Mouse (Mus musculus): ENCODE data around the gene Cdnf.

Cdnf gene

DNA sequence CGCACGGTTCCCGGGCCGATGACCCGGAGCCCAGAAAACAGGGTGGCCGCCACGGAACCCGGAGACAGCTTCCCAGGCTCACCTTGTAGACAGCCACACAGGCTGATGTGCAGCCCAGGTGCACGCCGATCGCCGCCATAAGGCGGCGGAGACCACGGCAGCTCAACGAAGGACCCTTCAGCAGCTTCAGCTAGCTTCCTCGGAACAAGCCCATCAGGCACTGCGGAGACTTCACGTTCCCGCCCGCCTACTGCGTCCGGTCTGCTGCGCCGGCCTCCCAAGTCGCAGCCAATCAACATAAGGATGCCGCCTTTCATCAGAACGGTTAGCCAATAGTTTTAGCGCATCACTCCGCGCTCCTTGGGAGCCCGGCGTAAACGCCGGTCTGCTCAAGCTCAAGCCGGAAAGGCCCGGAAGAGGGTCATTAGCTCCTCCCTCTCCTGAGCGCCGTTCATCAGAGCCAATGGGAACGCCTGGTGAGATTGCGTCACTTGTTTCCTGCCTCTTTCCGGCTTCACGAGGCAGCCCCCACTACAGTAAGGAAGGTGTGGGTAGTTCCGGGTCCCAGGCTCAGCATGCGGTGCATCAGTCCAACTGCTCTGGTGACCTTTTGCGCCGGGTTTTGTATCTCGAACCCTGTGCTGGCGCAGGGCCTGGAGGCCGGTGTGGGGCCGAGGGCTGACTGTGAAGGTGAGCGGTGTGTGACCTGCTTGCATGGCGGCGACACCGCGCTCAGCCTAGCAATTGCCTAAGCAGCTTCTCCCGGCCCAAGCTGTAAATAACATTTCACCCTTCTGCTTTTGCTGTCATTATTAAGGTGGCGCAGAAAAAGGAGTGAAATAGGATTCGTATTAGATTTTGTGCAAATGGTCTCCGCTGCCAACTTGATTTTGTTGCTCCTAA lies at the start of gene Cdnf, which contains the start of the genes Gm45902 and Hspa14:
Gene Cdnf, plus strand, starts transcription at position 479 of the 903 bp plus-strand sequence.
Gene Gm45902, minus strand, starts transcription at position 239 of the 903 bp plus-strand sequence.
Gene Hspa14, minus strand, starts transcription at position 263 of the 903 bp plus-strand sequence.
- DNase-seq (ENCODE audit: low spot score): peak; percentile 88

DNA sequence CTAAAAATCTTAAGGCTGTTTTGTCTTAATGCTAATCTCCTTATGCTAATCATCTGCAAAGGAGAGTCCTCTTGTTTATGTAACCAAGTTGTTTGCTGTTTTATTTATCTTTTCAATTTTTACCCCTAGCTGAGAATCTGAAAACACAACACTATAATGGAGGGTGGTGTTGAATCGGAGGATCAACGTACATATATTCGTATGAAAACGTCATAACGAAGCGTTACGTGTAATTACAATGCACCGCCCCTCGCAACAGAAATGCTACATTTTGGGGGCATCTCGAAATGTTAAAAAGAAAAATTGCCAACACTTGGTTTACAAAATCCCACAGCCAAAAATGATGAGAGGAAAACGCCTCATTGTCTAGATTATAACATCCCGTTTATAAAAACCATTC lies 38.9 kb upstream of the Cdnf start:
- no peak for DNase-seq (ENCODE audit: low spot score)

DNA sequence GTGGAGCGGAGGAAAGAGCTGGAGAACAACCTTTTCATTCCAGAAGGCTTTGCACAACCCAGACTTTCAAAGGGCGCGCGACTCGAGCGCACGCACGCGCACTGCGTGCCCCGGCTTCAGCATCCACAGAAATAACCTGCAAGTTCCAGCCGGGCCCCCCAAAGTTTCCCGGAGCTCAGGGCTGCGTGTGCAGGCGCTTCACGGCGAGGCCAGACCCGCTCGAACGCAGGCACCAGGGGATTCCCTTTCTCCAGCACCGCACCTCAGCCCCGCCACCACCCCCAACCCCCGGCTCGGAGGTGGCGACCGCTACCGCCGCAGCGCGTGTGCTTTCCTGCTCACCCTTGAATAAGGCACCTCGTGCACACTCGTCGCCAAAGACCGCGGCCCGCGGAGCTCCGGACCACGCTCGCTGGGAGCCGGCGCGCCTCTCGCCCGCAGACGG lies 38.4 kb upstream of the Cdnf start:
- DNase-seq (ENCODE audit: low spot score): peak; percentile 53

DNA sequence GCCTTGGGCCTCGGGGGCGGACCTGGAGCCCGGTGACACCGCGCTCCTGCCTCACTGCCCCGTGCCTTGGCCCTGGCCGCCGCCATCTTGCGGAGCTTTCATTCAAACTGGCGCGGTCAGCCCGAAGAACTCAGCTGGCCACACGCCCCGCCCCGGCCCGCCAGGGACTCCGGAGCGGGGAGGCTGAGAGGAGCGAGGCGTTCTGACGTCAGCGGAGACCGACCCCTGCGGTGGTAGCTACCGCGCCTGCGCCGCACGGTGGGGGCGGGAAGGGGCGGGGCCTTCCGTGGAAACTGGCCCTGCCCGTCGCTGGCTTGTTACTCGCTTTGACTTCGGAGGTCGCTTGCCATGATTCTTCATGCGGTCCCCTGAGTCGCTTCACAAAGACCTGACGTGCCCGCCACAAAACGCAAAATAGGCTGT lies 38.0 kb upstream of the Cdnf start, which contains the start of gene Suv39h2:
Gene Suv39h2, minus strand, starts transcription at position 171 of the 423 bp plus-strand sequence.
- peak; percentile 98 for DNase-seq (ENCODE audit: low spot score)

DNA sequence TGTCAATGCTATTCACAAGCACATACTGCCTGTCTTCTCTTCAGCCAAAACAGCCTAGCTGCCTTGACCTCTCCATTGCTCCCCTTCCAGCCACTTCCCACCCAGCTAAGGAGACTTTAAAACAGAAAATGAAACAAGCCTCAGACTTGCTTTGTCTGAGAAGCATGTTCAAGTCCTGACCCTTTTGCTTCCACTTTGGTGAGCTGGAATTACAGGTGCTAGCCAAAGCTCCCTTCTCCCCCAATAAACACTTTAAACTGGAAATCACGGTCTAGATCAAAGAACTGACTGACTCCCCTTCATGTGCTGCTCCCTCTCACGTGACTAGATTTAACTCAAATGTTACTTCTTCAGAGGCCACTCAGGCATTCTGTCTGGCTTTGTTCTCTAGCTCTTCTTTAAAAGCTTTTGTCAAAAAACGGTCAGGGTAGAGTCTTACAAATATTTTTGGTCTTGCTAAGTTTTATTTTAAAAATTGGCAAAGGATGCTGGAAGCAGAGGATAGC lies 37.0 kb upstream of the Cdnf start:
- no peak for DNase-seq (ENCODE audit: low spot score)

DNA sequence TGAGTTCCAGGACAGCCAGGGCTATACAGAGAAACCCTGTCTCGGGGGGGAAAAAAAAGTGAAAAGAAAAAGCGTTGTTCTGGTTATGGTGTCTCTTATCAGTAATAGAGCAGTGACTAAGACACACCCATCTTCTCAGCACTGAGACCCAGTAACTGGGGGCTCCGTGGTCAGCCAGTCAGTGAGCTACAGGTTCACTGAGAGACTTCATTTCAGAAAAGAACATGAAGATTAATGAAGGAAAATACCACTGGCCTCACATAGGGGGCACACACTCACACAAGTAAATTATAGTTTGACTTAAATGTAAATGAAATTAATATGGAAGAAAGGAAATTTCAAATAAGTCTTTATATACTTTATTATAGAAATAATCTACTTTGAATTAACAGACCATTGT lies 32.6 kb upstream of the Cdnf start:
- no peak for DNase-seq (ENCODE audit: low spot score)

DNA sequence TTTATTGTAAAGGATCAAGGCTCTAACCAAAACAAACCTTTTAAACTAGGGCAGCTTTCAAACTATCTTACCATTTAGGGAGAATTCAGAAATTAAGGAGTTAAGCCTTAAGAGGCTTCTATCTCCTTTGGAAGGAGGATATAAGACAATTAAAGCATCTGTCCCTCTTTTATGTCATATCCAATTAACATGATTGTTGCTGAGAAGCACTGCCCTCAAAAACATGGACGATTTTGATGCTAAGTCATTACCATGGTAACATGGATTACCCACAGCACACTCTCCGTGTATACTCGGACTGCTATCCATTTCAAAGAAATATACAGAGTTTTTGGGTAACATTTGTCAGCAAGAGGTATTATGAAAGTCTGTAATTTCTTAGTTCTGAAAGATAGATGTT lies 23.0 kb upstream of the Cdnf start:
- no peak for DNase-seq (ENCODE audit: low spot score)

DNA sequence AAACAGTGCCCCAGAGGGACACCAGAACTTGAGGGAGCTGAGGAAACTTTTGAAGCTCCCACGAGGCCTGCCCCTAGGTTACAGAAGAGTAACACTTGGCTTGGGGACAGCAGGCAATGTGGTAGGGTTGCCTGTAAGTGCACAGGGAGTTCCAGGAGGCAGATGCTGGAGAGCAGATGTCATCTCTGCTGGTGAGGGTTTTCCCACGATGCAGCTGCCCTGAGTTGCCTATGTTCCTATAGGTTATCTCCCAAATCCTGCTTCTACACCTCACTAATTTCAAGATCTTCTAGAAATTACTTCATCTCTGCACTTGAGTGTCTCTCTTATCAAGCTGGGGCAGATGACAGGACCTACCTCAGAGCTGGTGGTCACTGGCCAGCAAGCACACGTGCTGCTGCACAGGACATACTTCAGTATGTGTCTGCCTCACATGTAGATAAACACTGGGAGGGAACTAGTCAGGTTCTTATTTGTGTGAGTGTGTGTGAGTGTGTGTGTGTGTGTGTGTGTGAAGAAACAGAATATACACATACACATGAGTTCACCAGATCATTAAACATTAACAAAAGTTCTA lies 18.9 kb upstream of the Cdnf start:
- DNase-seq (ENCODE audit: low spot score): no peak

DNA sequence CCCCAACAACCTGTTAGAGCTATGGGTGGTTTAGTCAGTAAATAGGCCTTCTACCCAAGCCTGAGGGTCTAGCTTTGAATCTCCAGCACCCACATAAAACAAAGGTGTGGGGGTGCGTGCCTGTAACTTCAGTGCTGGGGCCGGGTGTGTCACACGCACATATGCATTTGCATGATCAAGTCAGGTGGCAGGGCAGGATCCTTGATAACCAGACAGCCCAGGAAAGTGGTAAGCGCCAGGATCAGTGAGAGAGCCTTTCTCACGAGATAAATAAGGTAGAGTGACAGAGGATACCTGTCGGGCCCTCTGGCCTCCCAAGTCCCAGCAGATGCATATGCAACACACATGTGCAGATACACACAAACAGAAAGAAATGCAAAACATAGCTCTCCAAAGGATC lies 13.3 kb upstream of the Cdnf start:
- DNase-seq (ENCODE audit: low spot score): no peak

DNA sequence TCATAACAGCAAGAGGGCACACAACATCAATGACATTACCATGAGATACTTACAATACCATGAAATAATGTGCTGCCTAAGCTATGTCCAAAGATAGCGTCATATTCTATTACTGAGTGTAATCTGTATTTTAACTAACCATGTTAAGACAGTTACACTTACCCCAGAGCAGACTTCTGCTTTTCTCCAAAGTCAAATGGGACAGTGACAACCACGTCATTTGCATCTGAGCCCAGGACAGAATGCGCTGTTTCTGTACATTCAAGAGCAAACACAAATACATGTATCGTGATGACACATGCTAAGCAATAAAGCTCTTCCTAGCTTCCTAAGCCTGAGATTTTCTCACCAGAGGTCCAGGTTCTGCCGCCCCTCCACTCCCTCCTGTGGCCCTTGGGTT lies 11.9 kb upstream of the Cdnf start:
- DNase-seq (ENCODE audit: low spot score): no peak

DNA sequence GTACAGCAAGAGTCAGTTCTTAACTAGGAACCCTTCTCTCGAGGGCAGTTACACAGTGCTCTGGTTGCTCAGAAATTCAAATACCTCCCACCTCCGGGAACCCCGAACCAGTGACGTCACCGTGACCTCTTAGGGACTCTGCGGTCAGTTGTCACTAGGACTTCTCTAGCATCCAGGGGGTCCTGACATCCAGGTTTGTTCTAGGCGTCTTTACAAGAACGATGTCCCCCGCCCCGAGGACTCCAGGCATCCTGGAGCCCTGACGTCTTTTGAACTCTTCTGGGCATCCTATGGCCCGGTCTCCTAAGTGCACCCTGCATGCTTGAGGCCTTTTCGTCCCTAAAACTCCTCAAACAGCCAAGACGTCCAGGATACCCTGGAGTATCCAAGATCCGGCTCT lies 754 bp upstream of the Cdnf start:
- DNase-seq (ENCODE audit: low spot score): peak; percentile 12

DNA sequence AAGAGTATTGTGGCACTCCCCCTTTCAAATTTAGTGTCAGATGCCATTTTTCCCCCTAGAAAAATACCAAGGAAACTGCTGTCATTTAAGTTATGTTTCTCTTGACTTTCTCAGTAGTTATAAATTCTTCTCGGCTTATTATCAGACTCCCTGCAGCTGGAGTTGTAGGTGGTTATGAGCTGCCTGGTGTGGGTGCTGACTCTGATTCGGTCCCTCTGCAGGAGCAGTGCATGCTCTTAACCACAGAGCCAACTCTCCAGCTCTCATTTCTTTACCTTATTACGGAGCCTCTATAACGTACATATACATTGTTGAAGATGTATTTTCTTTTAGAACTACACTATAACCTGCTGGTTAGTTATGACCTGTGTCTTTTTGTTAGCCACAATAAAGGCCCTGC lies 9.7 kb downstream of the Cdnf start:
- no peak for DNase-seq (ENCODE audit: low spot score)

DNA sequence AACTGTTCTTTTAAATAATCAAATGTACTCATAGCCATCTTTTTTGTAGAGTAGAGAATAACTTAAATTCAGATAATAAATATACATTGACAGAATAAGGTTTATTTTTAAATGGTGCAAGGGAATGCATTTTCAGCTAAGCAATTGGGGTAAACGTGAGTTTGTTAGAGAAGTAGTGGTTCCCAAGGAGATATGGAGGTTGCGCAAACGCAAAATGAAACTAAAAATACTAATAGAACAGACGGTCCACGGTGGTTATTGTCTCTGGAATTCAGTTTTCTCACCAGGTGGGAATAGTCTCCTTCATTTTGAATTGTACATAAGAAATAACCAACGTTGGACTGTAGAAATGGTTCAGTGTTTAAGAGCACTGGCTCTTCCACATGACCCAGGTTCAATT lies 13.5 kb downstream of the Cdnf start:
- DNase-seq (ENCODE audit: low spot score): no peak

DNA sequence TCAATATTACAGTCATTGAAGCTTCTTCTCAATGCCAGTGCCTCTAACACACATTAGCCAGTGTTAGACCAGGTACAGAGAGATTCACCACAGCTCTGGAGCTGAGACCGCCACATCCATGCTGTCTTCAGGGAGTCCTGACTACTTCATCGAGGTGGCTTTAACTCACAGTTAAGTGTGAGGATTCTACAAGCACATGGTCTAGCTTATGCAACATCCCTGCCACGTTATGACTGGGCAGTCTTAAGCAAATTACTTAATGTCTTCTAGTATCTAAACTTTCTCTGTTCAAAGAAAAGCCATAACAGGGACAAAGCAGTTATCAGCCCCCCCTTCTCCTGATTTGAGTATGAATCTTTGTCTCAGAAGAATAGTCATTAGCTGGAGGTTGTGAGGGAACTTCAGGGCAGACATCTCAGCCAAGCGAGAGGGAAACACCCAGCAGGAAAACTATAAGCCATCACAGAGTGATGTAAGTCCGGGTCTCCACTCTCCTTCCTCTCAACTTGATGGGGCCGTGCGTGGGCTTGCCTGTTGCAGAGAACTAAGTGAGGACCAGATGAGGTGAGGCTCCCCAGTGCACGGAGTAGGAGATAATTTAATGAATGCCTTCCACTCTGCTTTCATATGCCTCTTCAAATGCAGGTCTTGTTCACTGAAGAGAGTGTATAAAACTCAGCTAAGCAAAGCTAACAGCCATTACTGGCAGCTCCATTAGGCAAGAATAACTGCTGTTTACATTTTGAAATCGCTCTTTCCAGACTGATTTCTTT lies 28.7 kb downstream of the Cdnf start:
- no peak for DNase-seq (ENCODE audit: low spot score)

DNA sequence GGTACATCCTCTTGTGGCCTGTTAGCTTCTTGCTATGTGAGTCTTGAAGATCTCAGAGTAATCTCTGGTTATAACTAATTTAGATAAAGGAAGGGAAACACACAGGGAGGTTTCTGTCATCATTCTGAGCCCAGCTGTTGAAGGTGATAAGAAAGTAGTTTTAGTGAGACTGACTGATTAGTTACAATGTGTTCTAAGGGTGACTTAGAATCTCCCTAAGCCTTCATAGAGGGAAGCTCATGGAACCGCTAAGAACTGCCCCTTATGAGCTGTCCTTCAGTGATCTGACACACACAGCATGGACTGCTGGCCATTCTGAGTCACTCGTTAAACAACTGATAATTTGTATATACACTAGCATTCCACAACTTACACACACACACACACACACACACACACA lies 33.2 kb downstream of the Cdnf start:
- no peak for DNase-seq (ENCODE audit: low spot score)

DNA sequence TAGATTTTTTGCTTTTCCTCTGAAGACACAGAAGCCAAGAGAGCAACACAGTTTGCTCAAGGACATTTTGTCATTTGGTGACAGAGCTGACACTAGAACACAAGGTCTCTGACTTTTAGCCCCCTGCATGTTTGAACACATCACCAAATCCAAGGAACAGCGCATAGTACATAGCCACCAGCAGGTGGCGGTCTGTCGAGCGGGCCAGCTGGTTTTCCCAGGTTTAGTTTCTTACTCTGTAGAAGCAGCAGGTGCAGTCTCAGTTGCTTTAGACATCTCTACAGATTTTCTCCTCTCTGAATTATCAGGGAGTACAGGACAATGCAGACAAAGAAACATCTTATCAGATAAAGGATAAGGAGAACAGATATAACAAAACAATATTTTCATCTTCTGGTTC lies 33.8 kb downstream of the Cdnf start:
- peak; percentile 52 for DNase-seq (ENCODE audit: low spot score)

DNA sequence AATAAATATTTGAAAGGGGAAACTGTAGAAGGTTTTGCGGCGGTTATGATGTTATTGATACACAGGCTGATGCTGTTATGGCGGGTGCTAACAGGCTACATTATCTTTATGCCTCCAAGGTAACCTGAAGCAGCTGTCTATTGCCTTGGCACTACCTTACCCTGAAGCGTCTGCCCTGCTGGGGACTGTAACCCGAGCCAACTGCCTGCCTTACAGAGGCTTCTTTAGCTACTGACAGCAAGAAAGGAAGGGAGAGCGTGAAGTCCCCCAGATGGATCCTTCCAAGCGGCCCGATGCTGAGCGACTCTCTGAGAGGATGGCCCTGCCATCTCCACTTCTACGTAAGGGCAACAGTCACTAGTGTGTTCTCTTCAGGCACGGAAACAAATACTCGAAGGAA lies 57.4 kb downstream of the Cdnf start, which contains the start of gene Fam107b:
Gene Fam107b, plus strand, starts transcription at position 303 of the 400 bp plus-strand sequence.
- DNase-seq (ENCODE audit: low spot score): no peak

DNA sequence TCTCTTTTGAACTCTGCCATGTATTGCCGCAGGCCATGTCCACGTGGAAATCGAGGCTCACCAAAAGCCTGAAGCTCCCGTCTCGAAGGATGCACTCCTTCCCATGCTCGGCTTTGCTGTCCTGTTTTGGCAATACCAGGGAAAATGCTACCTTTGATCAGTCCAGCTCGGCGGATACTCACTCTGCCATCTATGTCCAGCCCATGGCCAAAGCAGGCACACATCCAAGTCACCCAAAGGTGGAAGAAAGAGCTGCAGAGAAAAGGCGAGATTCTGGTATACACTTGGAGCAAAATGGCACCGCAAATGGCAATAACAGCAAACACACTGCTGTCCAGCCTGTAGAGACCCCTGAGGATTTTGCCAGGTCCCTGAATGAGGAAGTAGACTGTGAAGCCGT lies 57.8 kb downstream of the Cdnf start:
- no peak for DNase-seq (ENCODE audit: low spot score)

DNA sequence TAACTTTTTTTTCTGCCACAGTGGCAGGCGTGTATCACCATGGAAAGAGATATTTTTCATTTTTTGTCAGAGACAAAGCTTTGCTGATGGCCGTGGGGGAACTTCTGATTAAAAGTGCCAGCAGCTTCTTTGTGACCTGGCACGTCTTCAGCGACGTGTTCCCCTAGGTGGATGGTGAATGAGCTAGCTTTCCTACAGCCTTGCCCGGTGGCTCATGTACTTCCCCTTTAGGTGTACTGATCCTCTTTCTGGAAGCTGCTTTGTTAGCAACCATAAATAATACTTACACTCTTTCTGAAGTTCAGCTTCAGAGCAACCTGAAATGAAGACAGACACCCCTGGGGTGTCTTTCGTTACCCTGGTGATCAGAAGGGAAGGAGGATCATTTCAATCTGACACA lies 61.1 kb downstream of the Cdnf start:
- DNase-seq (ENCODE audit: low spot score): no peak

DNA sequence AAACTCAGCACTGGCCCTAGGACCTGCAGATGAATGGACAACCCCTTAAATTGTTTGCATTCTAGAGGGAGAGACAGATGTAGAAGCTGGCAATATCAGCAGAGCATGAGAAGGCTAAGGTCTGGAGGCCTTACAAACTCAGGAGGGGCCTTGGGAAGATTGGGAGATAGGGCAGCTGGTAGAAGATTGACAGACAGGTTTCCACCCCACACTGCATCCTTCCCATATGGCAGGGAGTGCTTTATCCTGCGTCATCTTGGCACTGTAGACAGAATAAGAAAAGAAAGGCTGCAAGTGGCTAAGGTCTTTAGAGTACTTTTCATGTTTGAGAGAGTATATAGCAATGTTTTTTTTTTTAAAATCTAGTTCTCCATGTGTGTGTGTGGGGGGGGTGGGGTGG lies 62.3 kb downstream of the Cdnf start:
- no peak for DNase-seq (ENCODE audit: low spot score)

Data from urinary bladder, postnatal 25 days (tissue).